Mouse (Mus musculus) splenic B cell, adult 2 months (primary cell): ENCODE results near the gene Tnks2.
A peak's percentile ranks its signal among the peaks of the same experiment; 100 is the strongest.

Experiments used
- DNase-seq: peaks from one replicate; pipeline ENCODE4 v3.0.0-alpha.2; 2011; ENCODE audit warnings: low read depth, low spot score
- H3K27me3 ChIP-seq: 2 replicates; pipeline ENCODE4 v1.6.1; 2012; ENCODE audit warnings: mild to moderate bottlenecking, low read length, moderate library complexity, mixed read lengths; ENCODE audit not compliant: control insufficient read depth, poor library complexity, insufficient read depth, severe bottlenecking
- H3K36me3 ChIP-seq: 2 replicates; pipeline ENCODE4 v1.6.1; 2012; ENCODE audit warnings: mild to moderate bottlenecking, low read length, moderate library complexity, mixed read lengths; ENCODE audit not compliant: control insufficient read depth, poor library complexity, insufficient read depth, severe bottlenecking

Tnks2 gene

GRCm38 (mm10) chr19:36903377-36903776 is 69.3 kb downstream of the Tnks2 start:
- H3K36me3 ChIP-seq, result no peaks in the 10 kb centered on the region
- H3K27me3 ChIP-seq, result no peaks in the 10 kb centered on the region; the same call in 1 of the 2 replicates
- DNase-seq, result no peak

- peak; percentile 15 for DNase-seq
- H3K27me3 ChIP-seq, result no peaks in the 10 kb centered on the region; the same call in 1 of the 2 replicates
- no peaks in the 10 kb centered on the region for H3K36me3 ChIP-seq
Observed at GRCm38 (mm10) chr19:36904211-36905007, 70.4 kb downstream of the Tnks2 start.

GRCm38 (mm10) chr19:36909150-36909549 is 75.1 kb downstream of the Tnks2 start:
- no peak for DNase-seq
- Histone ChIP-seq H3K36me3 (no peaks in the 10 kb centered on the region), H3K27me3 (no peaks in the 10 kb centered on the region; the same call in 1 of the 2 replicates)

- no peaks in the 10 kb centered on the region for H3K27me3 ChIP-seq
- peak; percentile 78 for DNase-seq
Observed at GRCm38 (mm10) chr19:36909676-36910292, 75.8 kb downstream of the Tnks2 start.

GRCm38 (mm10) chr19:36910424-36911045 is 76.5 kb downstream of the Tnks2 start:
- DNase-seq, result no peak
- no peaks in the 10 kb centered on the region for H3K27me3 ChIP-seq

More at GRCm38 (mm10) chr19:36909676-36910292, 75.8 kb downstream of the Tnks2 start:
- H3K36me3 ChIP-seq, result no peaks in the 10 kb centered on the region

GRCm38 (mm10) chr19:36913064-36913463 is 79.0 kb downstream of the Tnks2 start:
- no peaks in the 10 kb centered on the region; the same call in 1 of the 2 replicates for H3K27me3 ChIP-seq
- no peaks in the 10 kb centered on the region for H3K36me3 ChIP-seq
- DNase-seq, result no peak

More at GRCm38 (mm10) chr19:36910424-36911045, 76.5 kb downstream of the Tnks2 start:
- H3K36me3 ChIP-seq, result no peaks in the 10 kb centered on the region

- no peaks in the 10 kb centered on the region for H3K36me3 ChIP-seq
- DNase-seq, result no peak
- no peaks in the 10 kb centered on the region; the same call in 1 of the 2 replicates for H3K27me3 ChIP-seq
Observed at GRCm38 (mm10) chr19:36916206-36916605, 82.2 kb downstream of the Tnks2 start.

GRCm38 (mm10) chr19:36916876-36917389 is 82.9 kb downstream of the Tnks2 start:
- Histone ChIP-seq H3K27me3 (no peaks in the 10 kb centered on the region; the same call in 1 of the 2 replicates), H3K36me3 (no peaks in the 10 kb centered on the region)
- DNase-seq, result no peak

- DNase-seq, result peak; percentile 81
- no peaks in the 10 kb centered on the region for H3K36me3 ChIP-seq
- H3K27me3 ChIP-seq, result no peaks in the 10 kb centered on the region; the same call in 1 of the 2 replicates
Observed at GRCm38 (mm10) chr19:36918441-36919301, 84.6 kb downstream of the Tnks2 start.

GRCm38 (mm10) chr19:36919466-36919865 is 85.4 kb downstream of the Tnks2 start, which contains the start of gene Fgfbp3:
Gene Fgfbp3, minus strand, starts transcription at chr19:36919615.
- H3K36me3 ChIP-seq, result no peaks in the 10 kb centered on the region
- no peaks in the 10 kb centered on the region; the same call in 1 of the 2 replicates for H3K27me3 ChIP-seq
- peak; percentile 75 for DNase-seq

- peak; percentile 83 for DNase-seq
- Histone ChIP-seq H3K27me3 (no peaks in the 10 kb centered on the region), H3K36me3 (no peaks in the 10 kb centered on the region)
Observed at GRCm38 (mm10) chr19:36922015-36922414, 88.0 kb downstream of the Tnks2 start.

- DNase-seq, result no peak
- Histone ChIP-seq H3K36me3 (no peaks in the 10 kb centered on the region), H3K27me3 (no peaks in the 10 kb centered on the region)
Observed at GRCm38 (mm10) chr19:36922936-36923335, 88.9 kb downstream of the Tnks2 start.

GRCm38 (mm10) chr19:36925671-36926552 is 91.9 kb downstream of the Tnks2 start, which contains the start of gene Btaf1:
Gene Btaf1, plus strand, starts transcription at chr19:36926079.
- DNase-seq, result peak; percentile 95
- Histone ChIP-seq H3K27me3 (no peaks in the 10 kb centered on the region), H3K36me3 (no peaks in the 10 kb centered on the region)
